Mouse (Mus musculus): ENCODE measurements around the gene Gm12184. TPM values are rescaled to one million over a fixed set of nuclear protein-coding genes. Genes with fewer than 3 reads are reported as not detected.
"Not testable (repeated sequence)": the region's sequence is repeated elsewhere in the genome, so short reads cannot be mapped to it uniquely, and the experiment has no call there.

Gene Gm12184
- 22.1 and 22.5 TPM in 2 replicates for total RNA-seq (2014; fragmentation: Nextera tagmentation)
- total RNA-seq (2017) = 15.3 and 16.3 TPM in 2 replicates
- 47.2 and 49.5 TPM in 2 replicates for polyA plus RNA-seq (2012)

- Histone ChIP-seq H3K4me3 (ENCODE audit: low read depth, low read length) (peak within 1 kb of the TSS; percentile 68), H3K4me1 (ENCODE audit: insufficient read depth, low read depth, low read length) (peaks cover 32% of the 10 kb centered on the region)
- not testable (repeated sequence) for H3K36me3 ChIP-seq (replicated peaks); ATAC-seq (ENCODE audit: extremely low read depth, insufficient number of reproducible peaks, low FRiP score, poor library complexity, severe bottlenecking); H3K27me3 ChIP-seq (ENCODE audit: insufficient read depth, low read length); DNase-seq (ENCODE audit: low spot score); H3K9me3 ChIP-seq (replicated peaks)
Observed at GRCm38 (mm10) chr11:48825979-48826751, at the start of gene Gm12184, which contains the start of gene Trim7. Gene Gm12184, minus strand, starts transcription at chr11:48826655. Gene Trim7, plus strand, starts transcription at chr11:48826140.

- H3K4me3 ChIP-seq (ENCODE audit: low read depth, low read length); ATAC-seq (ENCODE audit: extremely low read depth, insufficient number of reproducible peaks, low FRiP score, poor library complexity, severe bottlenecking); H3K27me3 ChIP-seq (ENCODE audit: insufficient read depth, low read length); DNase-seq (ENCODE audit: low spot score); H3K9me3 ChIP-seq (replicated peaks): not testable (repeated sequence)
- H3K4me1 ChIP-seq (ENCODE audit: insufficient read depth, low read depth, low read length) = peaks cover 47% of the 10 kb centered on the region
- peaks cover 24% of the 10 kb centered on the region for H3K36me3 ChIP-seq (replicated peaks)
Observed at GRCm38 (mm10) chr11:48875343-48875837, 48.9 kb upstream of the Gm12184 start.

DNA sequence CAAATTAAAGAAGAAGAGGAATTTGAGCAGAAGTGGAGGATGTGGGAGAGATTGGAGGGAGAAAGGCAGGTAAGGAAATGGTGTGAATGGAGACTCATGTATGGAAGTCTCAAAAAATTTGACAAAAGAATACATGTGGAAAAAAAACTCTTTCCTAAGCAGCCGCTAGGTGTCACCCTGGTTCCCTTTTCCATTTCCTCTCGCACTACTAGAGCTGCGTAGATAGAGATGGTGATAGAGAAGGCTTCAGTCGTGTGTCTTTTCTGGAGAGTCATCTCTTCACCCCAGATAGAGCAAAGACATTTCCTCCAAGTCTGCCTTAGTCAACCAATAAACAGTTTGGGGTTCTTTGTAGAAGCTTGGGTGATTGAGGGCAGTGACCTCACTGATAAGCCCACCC is 48.0 kb upstream of the Gm12184 start:
- H3K36me3 ChIP-seq (replicated peaks) = peaks cover 21% of the 10 kb centered on the region
- no peaks in the 10 kb centered on the region for H3K27me3 ChIP-seq (ENCODE audit: insufficient read depth, low read length)
- H3K4me3 ChIP-seq (ENCODE audit: low read depth, low read length) = no peak overlapping the region; the same call in 1 of the 2 replicates
- H3K9me3 ChIP-seq (replicated peaks) = no peaks in the 10 kb centered on the region
- no peak for TF ChIP-seq GATA2 (IDR thresholded peaks at IDR 0.05; ENCODE audit: borderline replicate concordance, low read depth, low read length)
- TF ChIP-seq CTCF (IDR thresholded peaks at IDR 0.05; ENCODE audit: low read depth, low read length) = peak; percentile 50; the same call in 1 of the 2 replicates
- DNase-seq (ENCODE audit: low spot score) (peak; percentile 50), ATAC-seq (ENCODE audit: extremely low read depth, insufficient number of reproducible peaks, low FRiP score, poor library complexity, severe bottlenecking) (no peak)
- peaks cover 54% of the 10 kb centered on the region for H3K4me1 ChIP-seq (ENCODE audit: insufficient read depth, low read depth, low read length)

- TF ChIP-seq POLR2AphosphoS5 (IDR thresholded peaks at IDR 0.05; ENCODE audit: insufficient replicate concordance, low read depth, low read length) (no peak), TAL1 (conservative IDR thresholded peaks at IDR 0.05; ENCODE audit: low read depth, low read length) (peak; percentile 37; the same call in 1 of the 2 replicates), GATA2 (IDR thresholded peaks at IDR 0.05; ENCODE audit: borderline replicate concordance, low read depth, low read length) (no peak)
- Histone ChIP-seq H3K27me3 (ENCODE audit: insufficient read depth, low read length) (no peaks in the 10 kb centered on the region), H3K4me3 (ENCODE audit: low read depth, low read length) (peak overlapping the region; percentile 56; the same call in 1 of the 2 replicates), H3K9me3 (replicated peaks) (no peaks in the 10 kb centered on the region), H3K4me1 (ENCODE audit: insufficient read depth, low read depth, low read length) (peaks cover 58% of the 10 kb centered on the region), H3K36me3 (replicated peaks) (peaks cover 19% of the 10 kb centered on the region)
- peak; percentile 62 for ATAC-seq (ENCODE audit: extremely low read depth, insufficient number of reproducible peaks, low FRiP score, poor library complexity, severe bottlenecking)
- no peak for DNase-seq (ENCODE audit: low spot score)
Observed at GRCm38 (mm10) chr11:48873591-48874290, 47.3 kb upstream of the Gm12184 start.

DNA sequence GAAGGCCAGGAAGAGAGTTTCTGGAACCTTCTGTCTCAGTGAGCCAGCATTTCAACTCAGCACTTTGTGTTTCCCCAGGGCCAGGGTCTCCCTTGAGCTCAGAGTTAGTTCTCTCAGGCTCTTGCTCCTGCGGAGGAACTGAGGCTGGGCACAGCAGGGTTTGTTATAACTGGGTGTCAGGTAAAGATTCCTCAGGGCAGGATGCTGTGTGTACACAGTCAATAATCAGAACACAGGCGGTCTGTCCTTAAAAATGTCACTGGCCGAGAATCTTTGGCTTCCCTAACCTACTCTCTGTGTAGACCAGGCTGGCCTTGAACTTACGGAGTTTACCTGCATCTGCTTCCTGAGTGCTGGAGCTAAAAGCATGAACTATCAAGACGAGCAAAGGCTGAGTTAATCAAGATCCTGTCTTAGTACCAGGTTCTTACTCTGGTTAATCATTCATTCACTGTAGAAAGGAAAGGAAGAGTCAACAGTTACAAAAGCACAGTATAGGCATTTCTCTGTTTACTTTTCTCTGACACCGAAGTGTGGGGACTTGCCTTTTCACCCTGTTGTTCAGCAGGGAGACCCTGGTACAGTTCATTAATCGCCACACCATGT is 46.3 kb upstream of the Gm12184 start:
- ATAC-seq (ENCODE audit: extremely low read depth, insufficient number of reproducible peaks, low FRiP score, poor library complexity, severe bottlenecking) (no peak), DNase-seq (ENCODE audit: low spot score) (no peak)
- Histone ChIP-seq H3K4me3 (ENCODE audit: low read depth, low read length) (peak overlapping the region; percentile 75), H3K36me3 (replicated peaks) (peaks cover 24% of the 10 kb centered on the region), H3K9me3 (replicated peaks) (no peaks in the 10 kb centered on the region), H3K27me3 (ENCODE audit: insufficient read depth, low read length) (no peaks in the 10 kb centered on the region), H3K4me1 (ENCODE audit: insufficient read depth, low read depth, low read length) (peaks cover 66% of the 10 kb centered on the region)
- TF ChIP-seq POLR2AphosphoS5 (IDR thresholded peaks at IDR 0.05; ENCODE audit: insufficient replicate concordance, low read depth, low read length) (no peak), GATA2 (IDR thresholded peaks at IDR 0.05; ENCODE audit: borderline replicate concordance, low read depth, low read length) (no peak), CTCF (IDR thresholded peaks at IDR 0.05; ENCODE audit: low read depth, low read length) (no peak), GATA1 (IDR thresholded peaks at IDR 0.05; ENCODE audit: borderline replicate concordance, low read length) (no peak), TAL1 (conservative IDR thresholded peaks at IDR 0.05; ENCODE audit: low read depth, low read length) (no peak)

GRCm38 (mm10) chr11:48871817-48872541 is 45.5 kb upstream of the Gm12184 start:
- TF ChIP-seq GATA2 (IDR thresholded peaks at IDR 0.05; ENCODE audit: borderline replicate concordance, low read depth, low read length) = no peak
- TF ChIP-seq POLR2AphosphoS5 (IDR thresholded peaks at IDR 0.05; ENCODE audit: insufficient replicate concordance, low read depth, low read length) = no peak
- TF ChIP-seq GATA1 (IDR thresholded peaks at IDR 0.05; ENCODE audit: borderline replicate concordance, low read length) = no peak
- TF ChIP-seq CTCF (IDR thresholded peaks at IDR 0.05; ENCODE audit: low read depth, low read length) = no peak
- TF ChIP-seq TAL1 (conservative IDR thresholded peaks at IDR 0.05; ENCODE audit: low read depth, low read length) = no peak
- ATAC-seq (ENCODE audit: extremely low read depth, insufficient number of reproducible peaks, low FRiP score, poor library complexity, severe bottlenecking) (0 out of 2 replicates have a peak, but pooled peaks have one; percentile 5), DNase-seq (ENCODE audit: low spot score) (no peak)
- peaks cover 73% of the 10 kb centered on the region for H3K4me1 ChIP-seq (ENCODE audit: insufficient read depth, low read depth, low read length)
- H3K4me3 ChIP-seq (ENCODE audit: low read depth, low read length) = peak overlapping the region; percentile 75
- no peaks in the 10 kb centered on the region for H3K27me3 ChIP-seq (ENCODE audit: insufficient read depth, low read length)
- no peaks in the 10 kb centered on the region for H3K9me3 ChIP-seq (replicated peaks)
- peaks cover 24% of the 10 kb centered on the region for H3K36me3 ChIP-seq (replicated peaks)
